Mouse (Mus musculus): ENCODE measurements around the gene Cox7c.
"Not testable (repeated sequence)": the region's sequence is repeated elsewhere in the genome, so short reads cannot be mapped to it uniquely, and the experiment has no call there.

Gene Cox7c

DNA sequence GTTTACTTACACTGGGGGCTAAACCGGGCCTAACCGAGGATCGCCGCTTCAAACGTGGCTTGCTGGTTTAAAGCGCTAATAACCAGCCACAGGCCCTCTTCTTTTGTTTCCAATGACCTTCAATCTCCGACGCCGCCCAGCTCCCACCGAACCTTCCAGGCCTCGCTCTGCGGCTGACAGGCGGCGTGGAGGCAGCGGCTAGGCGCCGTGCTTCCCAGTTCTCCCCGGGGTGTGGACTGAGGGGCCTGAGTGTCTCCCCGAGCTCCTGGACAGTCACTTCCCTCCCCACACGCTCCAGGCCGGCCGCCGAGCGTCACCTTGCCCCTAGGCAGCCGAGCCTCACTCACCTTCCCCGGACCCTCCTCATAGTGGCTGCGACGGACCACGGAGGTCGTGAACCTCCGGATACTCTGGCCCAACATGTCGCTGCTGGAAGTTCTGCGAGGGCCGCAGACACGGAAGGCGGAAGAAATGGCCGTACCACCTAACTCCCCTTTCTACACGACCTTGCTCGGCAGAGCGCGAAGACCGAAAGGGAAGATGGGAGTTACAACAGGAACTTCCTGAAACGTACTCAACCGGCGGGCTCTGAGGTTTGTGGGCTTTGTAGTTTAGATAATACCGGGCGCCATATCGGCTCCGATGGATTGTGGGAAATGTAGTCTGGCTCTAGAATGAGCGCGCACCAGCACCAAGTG, at the start of gene Cox7c:
Gene Cox7c, minus strand, starts transcription at position 651 of the 698 bp plus-strand sequence.
- peak; percentile 91 for DNase-seq (ENCODE audit: low read depth, low spot score)

DNA sequence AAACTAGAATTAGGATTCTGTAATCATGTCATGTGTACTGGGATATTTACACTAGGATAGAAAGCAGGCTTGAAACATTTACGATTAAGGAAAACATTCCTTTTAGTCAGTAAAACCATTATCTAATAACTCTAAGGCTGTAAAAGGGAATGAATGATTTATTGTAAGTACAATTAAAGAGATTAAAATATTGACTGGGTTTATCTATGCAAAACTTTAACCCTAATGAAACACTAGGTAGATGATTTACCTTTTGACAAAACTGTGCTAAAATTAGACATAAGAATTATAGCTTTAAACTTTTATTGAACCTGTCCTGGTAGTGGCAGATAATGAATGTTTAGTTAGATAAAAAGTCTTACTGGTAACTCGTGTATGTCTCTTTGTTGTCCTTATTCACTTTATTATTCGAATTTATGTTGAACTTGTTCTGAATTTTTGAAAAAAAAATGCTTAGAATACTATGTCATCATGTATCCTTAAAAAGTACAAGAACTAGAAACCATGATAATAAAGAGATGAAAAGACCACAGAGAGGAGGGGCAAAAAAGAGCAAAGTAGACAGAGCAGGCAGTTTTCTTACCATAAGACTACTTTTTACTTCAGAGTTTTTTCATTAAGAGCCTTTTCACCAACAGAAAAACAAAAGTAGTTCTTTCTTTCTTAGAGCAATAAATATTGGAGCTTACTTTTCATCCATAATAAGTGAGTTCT, 21.5 kb upstream of the Cox7c start:
- no peak for DNase-seq (ENCODE audit: low read depth, low spot score)

DNA sequence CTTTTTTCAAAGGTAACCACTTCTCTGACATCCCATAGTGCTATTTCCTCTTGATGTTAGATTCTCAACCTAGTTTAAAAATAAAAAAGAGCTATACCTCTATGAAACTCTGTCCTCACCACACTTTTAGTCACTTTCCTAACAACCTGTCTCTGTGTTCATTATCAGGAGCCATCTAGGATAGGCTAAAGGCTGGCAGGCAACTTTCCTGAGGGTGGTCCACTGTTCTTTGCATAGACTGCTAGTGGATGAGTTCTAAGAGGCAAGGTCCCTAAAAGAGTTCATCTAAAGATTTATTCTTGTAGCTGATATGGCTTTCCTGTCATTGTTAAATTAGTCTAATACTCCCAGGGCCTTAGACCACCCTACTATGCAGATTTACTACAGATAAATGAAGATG, 20.8 kb upstream of the Cox7c start:
- no peak for DNase-seq (ENCODE audit: low read depth, low spot score)

DNA sequence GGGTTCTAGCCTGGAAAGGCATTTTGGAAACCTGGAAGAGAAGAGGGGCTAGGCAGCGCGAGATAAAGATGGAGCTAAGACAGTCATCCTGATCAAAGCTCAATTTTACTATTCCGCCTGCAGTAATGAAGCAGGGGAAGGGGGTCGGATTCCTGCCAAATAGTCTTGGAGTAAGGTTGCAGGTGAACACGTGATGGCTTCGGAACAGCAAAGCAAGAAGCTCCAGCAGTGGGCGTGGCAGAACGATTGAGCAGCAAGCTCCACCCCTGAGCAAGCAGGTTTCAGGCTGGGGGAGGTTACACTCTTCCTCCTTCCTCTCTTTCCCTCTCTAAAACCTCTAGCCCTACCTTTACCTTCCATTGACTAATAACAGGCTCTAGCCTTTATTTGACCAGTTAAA, 7.4 kb upstream of the Cox7c start:
- DNase-seq (ENCODE audit: low read depth, low spot score): not testable (repeated sequence)

DNA sequence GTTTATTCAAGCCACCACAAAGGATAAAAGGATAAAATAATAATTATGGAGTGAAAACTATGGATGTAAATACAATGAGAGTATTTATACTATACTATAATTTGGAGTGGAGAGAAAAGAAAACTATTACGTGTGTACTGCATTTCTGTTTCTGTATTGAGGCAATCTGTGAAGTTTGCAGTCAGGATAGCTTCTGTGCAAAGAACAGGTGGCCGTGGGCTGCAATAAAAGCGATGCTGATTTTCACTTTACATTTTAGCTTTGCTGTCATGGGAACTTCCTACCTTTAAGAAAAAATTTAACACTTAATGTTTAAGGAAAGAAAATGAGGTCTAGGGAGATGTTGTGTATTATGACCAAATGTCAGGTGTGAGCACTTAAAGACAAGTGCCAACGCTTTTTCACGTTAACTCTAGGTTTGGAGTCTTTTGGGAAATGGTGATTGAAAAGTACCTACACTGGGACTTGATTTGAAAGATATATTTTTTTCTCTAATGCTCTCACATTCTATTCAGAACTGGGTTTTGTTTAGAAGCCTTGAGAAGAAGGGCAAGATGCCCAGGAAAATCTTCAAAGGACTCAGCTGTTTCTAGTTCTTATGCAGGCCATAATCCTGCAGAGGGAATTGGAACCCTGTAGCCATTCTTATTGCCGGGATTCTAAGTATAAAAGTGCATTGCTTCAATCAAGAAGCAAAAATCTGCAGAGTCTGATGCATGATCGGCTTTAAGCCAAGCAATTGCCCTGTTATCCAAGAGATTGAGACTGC, 41.6 kb downstream of the Cox7c start:
- no peak for DNase-seq (ENCODE audit: low read depth, low spot score)
